Mouse (Mus musculus): ENCODE measurements around the gene Ddx24. TPM values are rescaled to one million over a fixed set of nuclear protein-coding genes. Genes with fewer than 3 reads are reported as not detected.

Gene Ddx24
- polyA plus RNA-seq, 1 experiment = 187 TPM

- under 1% methylated on average over 58 of the region's 58 CpGs for WGBS
- Histone ChIP-seq H3K27ac (ENCODE audit: insufficient read depth, low read length) (no peak within 1 kb of the TSS), H3K4me3 (replicated peaks; ENCODE audit: insufficient read depth, low read depth, low read length) (peak within 1 kb of the TSS; percentile 80), H3K27me3 (ENCODE audit: control insufficient read depth, insufficient read depth, low read length) (no peaks in the 10 kb centered on the region), H3K4me1 (ENCODE audit: control insufficient read depth, insufficient read depth, low read length) (peaks cover 21% of the 10 kb centered on the region)
- TF ChIP-seq CTCF (IDR thresholded peaks at IDR 0.05; ENCODE audit: borderline replicate concordance, insufficient read depth, low read depth, low read length) (no peak), POLR2A (IDR thresholded peaks at IDR 0.05; ENCODE audit: borderline replicate concordance, insufficient read depth, low read length) (peak; percentile 49; the same call in 1 of the 2 replicates)
- DNase-seq = peak; percentile 97 to 98
These were observed 36.9 kb downstream of the Ddx24 start, which contains the start of gene Otub2 for GRCm38 (mm10) chr12:103388505-103389347. Gene Otub2 (plus strand): TSS chr12:103388682.

GRCm38 (mm10) chr12:103380226-103380625 is 45.4 kb downstream of the Ddx24 start:
- no peaks in the 10 kb centered on the region for H3K27me3 ChIP-seq (ENCODE audit: control insufficient read depth, insufficient read depth, low read length)
- H3K27ac ChIP-seq (ENCODE audit: insufficient read depth, low read length) = no peak overlapping the region
- no peak overlapping the region for H3K4me3 ChIP-seq (replicated peaks; ENCODE audit: insufficient read depth, low read depth, low read length)
- 82% methylated on average over 4 of the region's 4 CpGs for WGBS
- DNase-seq = no peak
- TF ChIP-seq POLR2A (IDR thresholded peaks at IDR 0.05; ENCODE audit: borderline replicate concordance, insufficient read depth, low read length) (no peak), CTCF (IDR thresholded peaks at IDR 0.05; ENCODE audit: borderline replicate concordance, insufficient read depth, low read depth, low read length) (no peak)
- no peaks in the 10 kb centered on the region for H3K4me1 ChIP-seq (ENCODE audit: control insufficient read depth, insufficient read depth, low read length)

GRCm38 (mm10) chr12:103376774-103377173 is 48.9 kb downstream of the Ddx24 start:
- H3K27ac ChIP-seq (ENCODE audit: insufficient read depth, low read length) = no peak overlapping the region
- DNase-seq = no peak
- H3K27me3 ChIP-seq (ENCODE audit: control insufficient read depth, insufficient read depth, low read length) = no peaks in the 10 kb centered on the region
- no peak overlapping the region for H3K4me3 ChIP-seq (replicated peaks; ENCODE audit: insufficient read depth, low read depth, low read length)
- H3K4me1 ChIP-seq (ENCODE audit: control insufficient read depth, insufficient read depth, low read length) = no peaks in the 10 kb centered on the region
- WGBS = 24% methylated on average over 4 of the region's 4 CpGs
- TF ChIP-seq POLR2A (IDR thresholded peaks at IDR 0.05; ENCODE audit: borderline replicate concordance, insufficient read depth, low read length) (no peak), CTCF (IDR thresholded peaks at IDR 0.05; ENCODE audit: borderline replicate concordance, insufficient read depth, low read depth, low read length) (no peak)

GRCm38 (mm10) chr12:103376124-103376523 is 49.5 kb downstream of the Ddx24 start:
- TF ChIP-seq CTCF (IDR thresholded peaks at IDR 0.05; ENCODE audit: borderline replicate concordance, insufficient read depth, low read depth, low read length) = no peak
- no peak for TF ChIP-seq POLR2A (IDR thresholded peaks at IDR 0.05; ENCODE audit: borderline replicate concordance, insufficient read depth, low read length)
- no peak for DNase-seq
- H3K4me3 ChIP-seq (replicated peaks; ENCODE audit: insufficient read depth, low read depth, low read length) = no peak overlapping the region
- H3K4me1 ChIP-seq (ENCODE audit: control insufficient read depth, insufficient read depth, low read length) = no peaks in the 10 kb centered on the region
- 29% methylated on average over 5 of the region's 5 CpGs for WGBS
- H3K27me3 ChIP-seq (ENCODE audit: control insufficient read depth, insufficient read depth, low read length) = no peaks in the 10 kb centered on the region
- H3K27ac ChIP-seq (ENCODE audit: insufficient read depth, low read length) = no peak overlapping the region

GRCm38 (mm10) chr12:103373530-103374236 is 51.9 kb downstream of the Ddx24 start:
- no peak overlapping the region for H3K4me3 ChIP-seq (replicated peaks; ENCODE audit: insufficient read depth, low read depth, low read length)
- H3K27ac ChIP-seq (ENCODE audit: insufficient read depth, low read length) = no peak overlapping the region
- no peaks in the 10 kb centered on the region for H3K27me3 ChIP-seq (ENCODE audit: control insufficient read depth, insufficient read depth, low read length)
- 77% methylated on average over 8 of the region's 8 CpGs for WGBS
- no peaks in the 10 kb centered on the region for H3K4me1 ChIP-seq (ENCODE audit: control insufficient read depth, insufficient read depth, low read length)
- DNase-seq = no peak
- TF ChIP-seq CTCF (IDR thresholded peaks at IDR 0.05; ENCODE audit: borderline replicate concordance, insufficient read depth, low read depth, low read length) = no peak
- no peak for TF ChIP-seq POLR2A (IDR thresholded peaks at IDR 0.05; ENCODE audit: borderline replicate concordance, insufficient read depth, low read length)

GRCm38 (mm10) chr12:103371711-103372110 is 53.9 kb downstream of the Ddx24 start:
- peak; percentile 37 to 48 for DNase-seq
- TF ChIP-seq POLR2A (IDR thresholded peaks at IDR 0.05; ENCODE audit: borderline replicate concordance, insufficient read depth, low read length) (no peak), CTCF (IDR thresholded peaks at IDR 0.05; ENCODE audit: borderline replicate concordance, insufficient read depth, low read depth, low read length) (peak; percentile 65)
- Histone ChIP-seq H3K4me1 (ENCODE audit: control insufficient read depth, insufficient read depth, low read length) (no peaks in the 10 kb centered on the region), H3K4me3 (replicated peaks; ENCODE audit: insufficient read depth, low read depth, low read length) (no peak overlapping the region), H3K27ac (ENCODE audit: insufficient read depth, low read length) (no peak overlapping the region), H3K27me3 (ENCODE audit: control insufficient read depth, insufficient read depth, low read length) (no peaks in the 10 kb centered on the region)
- WGBS = 26% methylated on average over 6 of the region's 6 CpGs

- TF ChIP-seq CTCF (IDR thresholded peaks at IDR 0.05; ENCODE audit: borderline replicate concordance, insufficient read depth, low read depth, low read length) (no peak), POLR2A (IDR thresholded peaks at IDR 0.05; ENCODE audit: borderline replicate concordance, insufficient read depth, low read length) (no peak)
- no peak overlapping the region for H3K27ac ChIP-seq (ENCODE audit: insufficient read depth, low read length)
- H3K27me3 ChIP-seq (ENCODE audit: control insufficient read depth, insufficient read depth, low read length) = no peaks in the 10 kb centered on the region
- no peak for DNase-seq
- no peaks in the 10 kb centered on the region for H3K4me1 ChIP-seq (ENCODE audit: control insufficient read depth, insufficient read depth, low read length)
- 89% methylated on average over 4 of the region's 4 CpGs for WGBS
- no peak overlapping the region for H3K4me3 ChIP-seq (replicated peaks; ENCODE audit: insufficient read depth, low read depth, low read length)
These were observed 54.8 kb downstream of the Ddx24 start for GRCm38 (mm10) chr12:103370861-103371260.
